ENCODE assay signal across 10 mouse cellular contexts in the genomic region with DNA sequence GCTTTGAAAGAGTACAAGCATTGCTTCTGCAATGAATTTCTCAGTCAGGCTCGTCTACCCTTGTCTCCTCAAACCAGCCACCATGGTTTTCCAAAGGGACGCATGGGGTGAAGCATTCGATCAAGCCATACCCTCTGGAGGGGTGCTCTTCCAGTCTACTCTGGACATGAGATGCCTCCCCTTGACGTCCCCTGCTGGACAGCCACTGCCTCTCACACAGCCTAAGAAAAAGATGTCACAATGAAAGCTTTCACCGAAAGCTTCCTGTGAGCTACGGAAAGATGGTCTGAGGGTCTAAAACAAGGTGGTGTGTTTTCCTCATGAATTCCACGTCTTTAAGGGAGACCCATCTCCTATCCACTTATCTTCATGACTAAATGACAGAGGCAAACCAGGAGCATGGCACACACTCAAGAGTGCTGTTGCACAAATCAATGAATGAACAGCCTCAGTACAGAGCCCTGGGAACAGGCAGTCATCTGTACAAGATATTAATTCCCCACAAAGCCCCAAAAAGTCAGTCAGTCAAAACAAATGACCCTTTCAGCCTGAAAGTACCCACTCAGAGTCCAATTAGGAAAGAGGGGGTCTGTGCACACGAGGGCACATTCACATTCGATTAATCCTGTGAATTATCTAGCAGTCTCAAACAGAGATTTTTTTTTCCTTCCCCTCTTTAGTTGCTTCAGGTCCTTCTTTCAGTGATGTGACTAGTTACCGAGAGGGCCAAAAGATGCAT. TPM values are rescaled to one million over a fixed set of nuclear protein-coding genes. Genes with fewer than 3 reads are reported as not detected.
DNase-seq lines count a peak whose midpoint lies in the region; ATAC-seq and TF ChIP-seq lines count a peak whose summit lies in the region.
"Had no signal": no experiment of that assay in that cellular context is flagged by ENCODE, and none has a peak within 500 bp of the region (broad histone marks: within the 10 kb centered on the region; RNA-seq: fewer than 3 reads in every experiment).

No protein-coding gene starts in this region.

- H3K4me1 ChIP-seq in forebrain, embryonic 12.5 days = peaks cover 89% of the 10 kb centered on the region
- no peaks in the 10 kb centered on the region for H3K4me1 ChIP-seq in intestine, postnatal 0 days (replicated peaks; ENCODE audit: control insufficient read depth, insufficient read depth, low read length)
- peaks cover 77% of the 10 kb centered on the region for H3K4me1 ChIP-seq in neural tube, embryonic 15.5 days

- TF ChIP-seq CTCF in intestine, postnatal 0 days (IDR thresholded peaks at IDR 0.05; ENCODE audit: low read depth) = peak; percentile 26; the same call in 1 of the 2 replicates

- no peak overlapping the region for H3K4me3 ChIP-seq in forebrain, embryonic 12.5 days (replicated peaks)
- H3K4me3 ChIP-seq in intestine, postnatal 0 days (ENCODE audit: low read depth, low read length) = no peak overlapping the region
- no peak overlapping the region for H3K4me3 ChIP-seq in neural tube, embryonic 15.5 days (replicated peaks)

- no peaks in the 10 kb centered on the region for H3K9me3 ChIP-seq in forebrain, embryonic 12.5 days
- H3K9me3 ChIP-seq in intestine, postnatal 0 days (ENCODE audit: control insufficient read depth) = no peaks in the 10 kb centered on the region
- H3K9me3 ChIP-seq in neural tube, embryonic 15.5 days (replicated peaks) = no peaks in the 10 kb centered on the region

- H3K9ac ChIP-seq in forebrain, embryonic 12.5 days = peak overlapping the region; percentile 1; the same call in 1 of the 2 replicates
- H3K9ac ChIP-seq in intestine, postnatal 0 days (ENCODE audit: low read depth, low read length) = no peak overlapping the region
- no peak overlapping the region; the same call in 1 of the 2 replicates for H3K9ac ChIP-seq in neural tube, embryonic 15.5 days (replicated peaks)
- H3K9ac ChIP-seq: liver, embryonic 14.5 days had no signal

- peaks cover 8% of the 10 kb centered on the region for H3K36me3 ChIP-seq in forebrain, embryonic 12.5 days (replicated peaks)
- peaks cover 3% of the 10 kb centered on the region; the same call in 1 of the 2 replicates for H3K36me3 ChIP-seq in intestine, postnatal 0 days (ENCODE audit: control insufficient read depth, insufficient read depth)
- 0 out of 2 replicates have a peak, but pooled peaks cover 4% of the 10 kb centered on the region for H3K36me3 ChIP-seq in neural tube, embryonic 15.5 days

- H3K27me3 ChIP-seq in forebrain, embryonic 12.5 days = peaks cover 28% of the 10 kb centered on the region
- H3K27me3 ChIP-seq in intestine, postnatal 0 days (replicated peaks; ENCODE audit: control insufficient read depth, insufficient read depth, low read length) = no peaks in the 10 kb centered on the region
- H3K27me3 ChIP-seq in neural tube, embryonic 15.5 days (replicated peaks) = no peaks in the 10 kb centered on the region

- H3K27ac ChIP-seq in forebrain, embryonic 12.5 days = peak overlapping the region; percentile 76
- peak overlapping the region; percentile 8; the same call in 1 of the 2 replicates for H3K27ac ChIP-seq in intestine, postnatal 0 days (ENCODE audit: low read depth, low read length)
- H3K27ac ChIP-seq in neural tube, embryonic 15.5 days (replicated peaks) = peak overlapping the region; percentile 70
- H3K27ac ChIP-seq: liver, embryonic 14.5 days had no signal

- DNase-seq in cerebellum, adult 9-11 months = peak; percentile 48
- DNase-seq in cerebellum, adult 11-12 months = no peak
- DNase-seq in layer of hippocampus, adult 8-10 months (ENCODE audit: low spot score in 2 of 2) = no peak
- no peak for DNase-seq in lung, postnatal 4 days
- no peak for DNase-seq in heart, adult 8-10 months (ENCODE audit: low spot score)
- DNase-seq: heart, postnatal 10 days had no signal

- WGBS in forebrain, embryonic 12.5 days = 31% methylated on average over 10 of the region's 10 CpGs
- 62% methylated on average over 10 of the region's 10 CpGs for WGBS in intestine, postnatal 0 days
- 35% methylated on average over 10 of the region's 10 CpGs for WGBS in neural tube, embryonic 15.5 days

- ATAC-seq in forebrain, embryonic 12.5 days (ENCODE audit: low FRiP score) = no peak
- ATAC-seq in intestine, postnatal 0 days = no peak
- ATAC-seq in neural tube, embryonic 15.5 days (ENCODE audit: low FRiP score) = peak; percentile 22; the same call in 1 of the 2 replicates

- H3K4me2 ChIP-seq in forebrain, embryonic 12.5 days = peak overlapping the region; percentile 32
- H3K4me2 ChIP-seq in intestine, postnatal 0 days (replicated peaks; ENCODE audit: low read depth) = no peak overlapping the region
- peak overlapping the region; percentile 22 for H3K4me2 ChIP-seq in neural tube, embryonic 15.5 days

RNA-seq across cellular contexts. Expression of gene Ptch1, which starts 21.7 kb away (rescaled TPM):
- polyA plus RNA-seq in forebrain, embryonic 12.5 days (2016; fragmentation: Nextera tagmentation; extraction: Ambion mirVana) = 24.0 and 24.4 TPM in 2 replicates
- polyA plus RNA-seq in intestine, postnatal 0 days (2015; fragmentation: Nextera tagmentation; extraction: Ambion mirVana) = 11.0 and 11.9 TPM in 2 replicates
- polyA plus RNA-seq in neural tube, embryonic 15.5 days (2015; fragmentation: Nextera tagmentation; extraction: Ambion mirVana) = 16.9 and 17.5 TPM in 2 replicates
- total RNA-seq in layer of hippocampus, adult 8-10 months (2022) = 10 to 100 TPM; 43.2 to 67.4 (median 50.6) TPM
- 10 to 100 TPM; 10.1 to 17.2 (median 13.6) TPM for total RNA-seq in heart, adult 8-10 months (2022)

RNA-seq across cellular contexts. Expression of gene Fancc, which starts 54.6 kb away (rescaled TPM):
- polyA plus RNA-seq in forebrain, embryonic 12.5 days (2016; fragmentation: Nextera tagmentation; extraction: Ambion mirVana) = 21.0 and 23.0 TPM in 2 replicates
- polyA plus RNA-seq in intestine, postnatal 0 days (2015; fragmentation: Nextera tagmentation; extraction: Ambion mirVana) = 5.1 and 6.5 TPM in 2 replicates
- 12.8 and 14.4 TPM in 2 replicates for polyA plus RNA-seq in neural tube, embryonic 15.5 days (2015; fragmentation: Nextera tagmentation; extraction: Ambion mirVana)
- total RNA-seq in layer of hippocampus, adult 8-10 months (2022) = 10 to 100 TPM in 1 of 4 experiments, 1 to 10 TPM in 3; 6.8 to 10.5 (median 8.4) TPM
- 1 to 10 TPM; 2.4 to 4.1 (median 3.5) TPM for total RNA-seq in heart, adult 8-10 months (2022)

Comparison
In these comparisons a context has a peak if more than half of its experiments do, and no peak if none do; other contexts are left out.
1. H3K27ac ChIP-seq: peak in every context shown above with its lines; median percentile 76 in forebrain, embryonic 12.5 days; 70 in neural tube, embryonic 15.5 days; 8 in intestine, postnatal 0 days.